ENCODE assay signal across 28 mouse cellular contexts in genomic region chr9:103274819-103275218, GRCm38 (mm10). TPM values are rescaled to one million over a fixed set of nuclear protein-coding genes. Genes with fewer than 3 reads are reported as not detected.
DNase-seq lines count a peak whose midpoint lies in the region; ATAC-seq and TF ChIP-seq lines count a peak whose summit lies in the region.
"Had no signal": no experiment of that assay in that cellular context is flagged by ENCODE, and none has a peak within 500 bp of the region (broad histone marks: within the 10 kb centered on the region; RNA-seq: fewer than 3 reads in every experiment).

No protein-coding gene starts in this region.

- no peaks in the 10 kb centered on the region for H3K36me3 ChIP-seq in heart, embryonic 11.5 days (ENCODE audit: control insufficient read depth, insufficient read depth, low read length)
- H3K36me3 ChIP-seq in liver, embryonic 11.5 days (ENCODE audit: control insufficient read depth, insufficient read depth, low read length): no peaks in the 10 kb centered on the region
- H3K36me3 ChIP-seq in liver, embryonic 16.5 days (ENCODE audit: control insufficient read depth, insufficient read depth): peaks cover 35% of the 10 kb centered on the region
- H3K36me3 ChIP-seq in forebrain, embryonic 14.5 days (ENCODE audit: control insufficient read depth, insufficient read depth, low read length): no peaks in the 10 kb centered on the region
- H3K36me3 ChIP-seq: embryonic facial prominence, embryonic 15.5 days; forebrain, embryonic 12.5 days; limb, embryonic 13.5 days; lung, embryonic 15.5 days; midbrain, embryonic 10.5 days; midbrain, embryonic 15.5 days had no signal

- ATAC-seq in heart, embryonic 11.5 days (replicated peaks; ENCODE audit: insufficient number of reproducible peaks, low FRiP score, low TSS enrichment): no peak
- ATAC-seq in liver, embryonic 11.5 days (replicated peaks; ENCODE audit: low FRiP score): peak; percentile 24; the same call in 1 of the 2 replicates
- peak; percentile 76 for ATAC-seq in liver, embryonic 16.5 days (ENCODE audit: low read depth)
- ATAC-seq in forebrain, embryonic 14.5 days: no peak
- ATAC-seq: hindbrain, embryonic 16.5 days; midbrain, embryonic 15.5 days had no signal

- no peaks in the 10 kb centered on the region for H3K27me3 ChIP-seq in heart, embryonic 11.5 days (ENCODE audit: control insufficient read depth, insufficient read depth, low read length)
- no peaks in the 10 kb centered on the region for H3K27me3 ChIP-seq in liver, embryonic 11.5 days (replicated peaks; ENCODE audit: control insufficient read depth, insufficient read depth, low read length)
- H3K27me3 ChIP-seq in liver, embryonic 16.5 days (ENCODE audit: control insufficient read depth, insufficient read depth, low read depth, low read length): no peaks in the 10 kb centered on the region
- H3K27me3 ChIP-seq in forebrain, embryonic 14.5 days (replicated peaks; ENCODE audit: control insufficient read depth, insufficient read depth, low read length): no peaks in the 10 kb centered on the region
- H3K27me3 ChIP-seq in cerebellum, adult 2 months (ENCODE audit: control insufficient read depth, insufficient read depth, low read length): no peaks in the 10 kb centered on the region
- H3K27me3 ChIP-seq: embryonic facial prominence, embryonic 15.5 days; forebrain, embryonic 12.5 days; limb, embryonic 13.5 days; lung, embryonic 15.5 days; midbrain, embryonic 15.5 days had no signal

- TF ChIP-seq POLR2A in cerebellum, adult 2 months (IDR thresholded peaks at IDR 0.05; ENCODE audit: borderline replicate concordance, insufficient read depth, low read length): no peak

- 57% methylated on average over 8 of the region's 8 CpGs for WGBS in heart, embryonic 11.5 days (ENCODE audit: insufficient replicate concordance)
- WGBS in liver, embryonic 11.5 days: 53% methylated on average over 8 of the region's 8 CpGs
- WGBS in liver, embryonic 16.5 days (ENCODE audit: insufficient replicate concordance): 58% methylated on average over 8 of the region's 8 CpGs
- WGBS in forebrain, embryonic 14.5 days: 86% methylated on average over 8 of the region's 8 CpGs
- WGBS in cerebellum, adult 2 months: 85% methylated on average over 8 of the region's 8 CpGs

- H3K27ac ChIP-seq in heart, embryonic 11.5 days (ENCODE audit: low read depth, low read length): no peak overlapping the region
- no peak overlapping the region for H3K27ac ChIP-seq in liver, embryonic 11.5 days (ENCODE audit: low read depth, low read length)
- H3K27ac ChIP-seq in liver, embryonic 16.5 days (ENCODE audit: low read length): no peak overlapping the region
- H3K27ac ChIP-seq in forebrain, embryonic 14.5 days (ENCODE audit: low read depth, low read length): no peak overlapping the region
- no peak overlapping the region for H3K27ac ChIP-seq in cerebellum, adult 2 months (ENCODE audit: insufficient read depth, low read length)
- H3K27ac ChIP-seq: embryonic facial prominence, embryonic 15.5 days; forebrain, embryonic 12.5 days; heart, adult 2 months; layer of hippocampus, adult 2 months; limb, embryonic 13.5 days; lung, embryonic 15.5 days; midbrain, embryonic 10.5 days; midbrain, embryonic 15.5 days had no signal

- H3K9me3 ChIP-seq in heart, embryonic 11.5 days (replicated peaks; ENCODE audit: control insufficient read depth, low read length): no peaks in the 10 kb centered on the region
- H3K9me3 ChIP-seq in liver, embryonic 11.5 days (ENCODE audit: control insufficient read depth, low read length): no peaks in the 10 kb centered on the region
- no peaks in the 10 kb centered on the region for H3K9me3 ChIP-seq in liver, embryonic 16.5 days (replicated peaks; ENCODE audit: control insufficient read depth, low read length)
- H3K9me3 ChIP-seq in forebrain, embryonic 14.5 days (replicated peaks; ENCODE audit: control insufficient read depth, low read length): no peaks in the 10 kb centered on the region
- H3K9me3 ChIP-seq: embryonic facial prominence, embryonic 15.5 days; forebrain, embryonic 12.5 days; limb, embryonic 13.5 days; lung, embryonic 15.5 days; midbrain, embryonic 10.5 days; midbrain, embryonic 15.5 days had no signal

- no peak overlapping the region for H3K4me3 ChIP-seq in heart, embryonic 11.5 days (ENCODE audit: low read depth, low read length)
- H3K4me3 ChIP-seq in liver, embryonic 11.5 days (ENCODE audit: low read depth, low read length): no peak overlapping the region
- no peak overlapping the region for H3K4me3 ChIP-seq in liver, embryonic 16.5 days (ENCODE audit: low read depth, low read length)
- no peak overlapping the region for H3K4me3 ChIP-seq in forebrain, embryonic 14.5 days (ENCODE audit: low read depth, low read length)
- no peak overlapping the region for H3K4me3 ChIP-seq in cerebellum, adult 2 months (replicated peaks; ENCODE audit: insufficient read depth, low read depth, low read length)
- H3K4me3 ChIP-seq: embryonic facial prominence, embryonic 15.5 days; forebrain, embryonic 12.5 days; heart, adult 2 months; layer of hippocampus, adult 2 months; limb, embryonic 13.5 days; lung, embryonic 15.5 days; midbrain, embryonic 10.5 days; midbrain, embryonic 15.5 days had no signal

- no peak overlapping the region for H3K9ac ChIP-seq in heart, embryonic 11.5 days (ENCODE audit: low read depth, low read length)
- no peak overlapping the region for H3K9ac ChIP-seq in liver, embryonic 11.5 days (ENCODE audit: low read depth, low read length)
- no peak overlapping the region for H3K9ac ChIP-seq in liver, embryonic 16.5 days (ENCODE audit: low read depth, low read length)
- no peak overlapping the region for H3K9ac ChIP-seq in forebrain, embryonic 14.5 days (ENCODE audit: low read length)
- H3K9ac ChIP-seq: embryonic facial prominence, embryonic 15.5 days; forebrain, embryonic 12.5 days; limb, embryonic 13.5 days; lung, embryonic 15.5 days; midbrain, embryonic 15.5 days had no signal

- no peak for TF ChIP-seq CTCF in cerebellum, adult 2 months (IDR thresholded peaks at IDR 0.05; ENCODE audit: borderline replicate concordance, insufficient read depth, low read depth, low read length)

- H3K4me2 ChIP-seq in heart, embryonic 11.5 days: no peak overlapping the region
- no peak overlapping the region for H3K4me2 ChIP-seq in liver, embryonic 11.5 days
- no peak overlapping the region for H3K4me2 ChIP-seq in liver, embryonic 16.5 days (ENCODE audit: low read depth, low read length)
- H3K4me2 ChIP-seq in forebrain, embryonic 14.5 days (ENCODE audit: low read length): no peak overlapping the region
- H3K4me2 ChIP-seq: embryonic facial prominence, embryonic 15.5 days; forebrain, embryonic 12.5 days; limb, embryonic 13.5 days; lung, embryonic 15.5 days; midbrain, embryonic 15.5 days had no signal

- DNase-seq in heart, adult 11 months: peak; percentile 73
- DNase-seq in liver, embryonic 11.5 days (ENCODE audit: low spot score): no peak
- DNase-seq in forebrain, embryonic 14.5 days (ENCODE audit: low spot score): no peak
- DNase-seq in frontal cortex, adult 2 months (ENCODE audit: extremely low spot score in 1 of 2, low spot score in 1 of 2): no peak
- DNase-seq in cerebellum, adult 2 months: no peak
- DNase-seq: cerebellum, adult 11-12 months; cerebellum, postnatal 14 days; gastrocnemius, postnatal 36 days; heart, adult 2 months; kidney, adult 18-20 months; kidney, postnatal 36 days; right cerebral cortex, adult 18-20 months; spleen, adult 18-20 months; thymus, postnatal 25 days had no signal

- no peaks in the 10 kb centered on the region for H3K4me1 ChIP-seq in heart, embryonic 11.5 days (ENCODE audit: control insufficient read depth, insufficient read depth, low read length)
- peaks cover 19% of the 10 kb centered on the region for H3K4me1 ChIP-seq in liver, embryonic 11.5 days (replicated peaks; ENCODE audit: control insufficient read depth, insufficient read depth, low read length)
- peaks cover 8% of the 10 kb centered on the region for H3K4me1 ChIP-seq in liver, embryonic 16.5 days (ENCODE audit: control insufficient read depth, low read depth, low read length)
- 0 out of 2 replicates have a peak, but pooled peaks cover 4% of the 10 kb centered on the region for H3K4me1 ChIP-seq in forebrain, embryonic 14.5 days (ENCODE audit: control insufficient read depth, insufficient read depth, low read length)
- H3K4me1 ChIP-seq in cerebellum, adult 2 months (ENCODE audit: control insufficient read depth, insufficient read depth, low read length): no peaks in the 10 kb centered on the region
- H3K4me1 ChIP-seq: embryonic facial prominence, embryonic 15.5 days; forebrain, embryonic 12.5 days; limb, embryonic 13.5 days; lung, embryonic 15.5 days had no signal

RNA-seq across cellular contexts. Expression of gene 1300017J02Rik, which starts 30.1 kb away (rescaled TPM):
- polyA plus RNA-seq in heart, embryonic 11.5 days (2014; fragmentation: Nextera tagmentation; extraction: Ambion mirVana): 7.3 and 7.9 TPM in 2 replicates
- 15.4 and 16.6 TPM in 2 replicates for polyA plus RNA-seq in liver, embryonic 11.5 days (2014; fragmentation: Nextera tagmentation; extraction: Ambion mirVana)
- 102 and 113 TPM in 2 replicates for polyA plus RNA-seq in liver, embryonic 16.5 days (2015; fragmentation: Nextera tagmentation; extraction: Ambion mirVana)
- 0.29 and 0.93 TPM in 2 replicates for polyA plus RNA-seq in forebrain, embryonic 14.5 days (2014; fragmentation: Nextera tagmentation; extraction: Ambion mirVana)
- polyA plus RNA-seq in frontal cortex, adult 2 months (2012; rRNA removed): 0.78 and 1.00 TPM in 2 replicates
- 0.69 and 0.71 TPM in 2 replicates for polyA plus RNA-seq in cerebellum, adult 2 months (2012; rRNA removed)
- polyA plus RNA-seq: heart, adult 2 months had no signal

RNA-seq across cellular contexts. Expression of gene Topbp1, which starts 30.2 kb away (rescaled TPM):
- 53.8 and 58.2 TPM in 2 replicates for polyA plus RNA-seq in heart, embryonic 11.5 days (2014; fragmentation: Nextera tagmentation; extraction: Ambion mirVana)
- polyA plus RNA-seq in liver, embryonic 11.5 days (2014; fragmentation: Nextera tagmentation; extraction: Ambion mirVana): 99.4 and 101 TPM in 2 replicates
- 29.2 and 29.4 TPM in 2 replicates for polyA plus RNA-seq in liver, embryonic 16.5 days (2015; fragmentation: Nextera tagmentation; extraction: Ambion mirVana)
- polyA plus RNA-seq in forebrain, embryonic 14.5 days (2014; fragmentation: Nextera tagmentation; extraction: Ambion mirVana): 31.2 and 31.4 TPM in 2 replicates
- 12.6 and 13.9 TPM in 2 replicates for polyA plus RNA-seq in frontal cortex, adult 2 months (2012; rRNA removed)
- 14.0 and 14.1 TPM in 2 replicates for polyA plus RNA-seq in cerebellum, adult 2 months (2012; rRNA removed)

RNA-seq across cellular contexts. Expression of gene Trf, which starts 44.6 kb away (rescaled TPM):
- 45.7 and 88.4 TPM in 2 replicates for polyA plus RNA-seq in heart, embryonic 11.5 days (2014; fragmentation: Nextera tagmentation; extraction: Ambion mirVana)
- 2,446 and 2,726 TPM in 2 replicates for polyA plus RNA-seq in liver, embryonic 11.5 days (2014; fragmentation: Nextera tagmentation; extraction: Ambion mirVana)
- 18,368 and 22,262 TPM in 2 replicates for polyA plus RNA-seq in liver, embryonic 16.5 days (2015; fragmentation: Nextera tagmentation; extraction: Ambion mirVana)
- polyA plus RNA-seq in forebrain, embryonic 14.5 days (2014; fragmentation: Nextera tagmentation; extraction: Ambion mirVana): 30.0 and 41.3 TPM in 2 replicates
- 154 and 202 TPM in 2 replicates for polyA plus RNA-seq in frontal cortex, adult 2 months (2012; rRNA removed)
- 936 and 1,078 TPM in 2 replicates for polyA plus RNA-seq in cerebellum, adult 2 months (2012; rRNA removed)

RNA-seq across cellular contexts. Expression of gene Gm20425, which starts 44.7 kb away (rescaled TPM):
- 0.44 and 2.0 TPM in 2 replicates for polyA plus RNA-seq in heart, embryonic 11.5 days (2014; fragmentation: Nextera tagmentation; extraction: Ambion mirVana)
- not detected in 2 replicates for polyA plus RNA-seq in liver, embryonic 11.5 days (2014; fragmentation: Nextera tagmentation; extraction: Ambion mirVana)
- polyA plus RNA-seq in liver, embryonic 16.5 days (2015; fragmentation: Nextera tagmentation; extraction: Ambion mirVana): 1.8 and 3.4 TPM in 2 replicates
- 0.63 and 2.7 TPM in 2 replicates for polyA plus RNA-seq in forebrain, embryonic 14.5 days (2014; fragmentation: Nextera tagmentation; extraction: Ambion mirVana)
- not detected in 2 replicates for polyA plus RNA-seq in frontal cortex, adult 2 months (2012; rRNA removed)
- 0.39 TPM in 1 of 2 replicates, not detected in the other for polyA plus RNA-seq in cerebellum, adult 2 months (2012; rRNA removed)
- polyA plus RNA-seq: cortical plate, adult 2 months; heart, adult 2 months; heart, embryonic 14.5 days; hindbrain, embryonic 16.5 days; intestine, embryonic 14.5 days; midbrain, embryonic 10.5 days; midbrain, embryonic 15.5 days; neural tube, embryonic 11.5 days had no signal

Comparison
In these comparisons a context has a peak if more than half of its experiments do, and no peak if none do; other contexts are left out.
1. ATAC-seq: peak in liver, embryonic 11.5 days (single experiment) and liver, embryonic 16.5 days (single experiment); none in heart, embryonic 11.5 days (single experiment) and forebrain, embryonic 14.5 days (single experiment).